Mouse (Mus musculus): ENCODE data around the gene Aig1.

DNA sequence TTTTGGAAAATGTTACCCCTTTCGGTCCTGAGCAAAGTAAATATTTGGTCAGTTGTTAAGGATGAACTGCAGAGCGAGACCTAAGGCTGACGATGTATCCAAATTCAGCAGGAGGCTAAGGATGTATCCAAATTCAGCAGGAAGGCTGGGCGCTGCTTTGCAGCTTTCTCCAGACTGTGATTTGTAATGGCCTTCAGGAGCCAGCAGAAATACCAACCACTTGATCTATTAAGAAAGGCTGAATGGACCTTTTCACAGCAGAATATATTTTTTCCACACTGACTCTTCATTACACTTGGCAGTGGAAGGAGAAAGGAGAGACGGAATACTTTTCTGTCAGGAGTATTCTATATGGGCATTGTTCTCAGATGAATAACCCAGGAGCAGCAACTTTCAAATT, 115.0 kb downstream of the Aig1 start:
- TF ChIP-seq GATA1 (IDR thresholded peaks at IDR 0.05; ENCODE audit: borderline replicate concordance, low read length) (no peak), FLI1 (IDR thresholded peaks at IDR 0.05; ENCODE audit: low read length) (no peak)
